Mouse (Mus musculus) lung, postnatal 0 days (tissue): ENCODE data around the gene Bicdl1.

ENCODE experiments used
- CTCF ChIP-seq: IDR thresholded peaks from 2 replicates; pipeline ENCODE4 v1.5.1; 2016; ENCODE audit warnings: antibody characterized with exemption, mild to moderate bottlenecking
- EP300 ChIP-seq: IDR thresholded peaks from 2 replicates; pipeline ENCODE4 v1.6.1; 2016; ENCODE audit warnings: antibody characterized with exemption, mild to moderate bottlenecking, control low read depth

GRCm38 (mm10) chr5:115649699-115650098 lies 81.7 kb downstream of the Bicdl1 start:
- TF ChIP-seq CTCF (no peak), EP300 (no peak)
